Mouse (Mus musculus): ENCODE results near the gene Ranbp3. TPM values are rescaled to one million over a fixed set of nuclear protein-coding genes. Genes with fewer than 3 reads are reported as not detected.

Ranbp3 gene
- total and polyA plus RNA-seq, 3 experiments, result 77.9 to 86.0 (median 79.5) TPM

DNA sequence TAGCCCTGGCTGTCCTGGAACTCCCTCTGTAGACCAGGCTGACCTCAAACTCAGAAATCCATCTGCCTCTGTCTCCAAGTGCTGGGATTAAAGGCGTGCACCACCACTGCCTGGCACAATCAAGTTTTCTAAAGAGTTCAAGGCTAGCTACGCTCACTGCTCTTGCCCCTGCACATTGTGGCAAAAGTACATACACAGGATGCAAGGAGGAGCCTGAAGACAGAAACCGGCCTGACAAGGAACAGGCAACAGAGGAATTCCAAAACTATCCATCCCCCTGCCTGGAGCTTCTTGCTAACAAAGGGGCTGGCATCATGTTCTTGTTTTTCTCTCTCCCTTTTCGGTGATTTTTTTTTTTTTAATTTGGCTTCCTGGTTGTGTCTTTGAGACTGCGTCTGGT, 71.1 kb downstream of the Ranbp3 start:
- Histone ChIP-seq H3K9me3 (replicated peaks; ENCODE audit: low read length) (peaks cover 12% of the 10 kb centered on the region), H3K4me3 (replicated peaks in 1 of 3; ENCODE audit: low read depth in 2 of 3, low read length in 2 of 3, poor library complexity in 1 of 3) (no peak overlapping the region), H3K9ac (ENCODE audit: insufficient read depth, low read depth) (no peak overlapping the region), H3K27ac (ENCODE audit: insufficient read depth, low read depth) (no peak overlapping the region), H3K4me1 (ENCODE audit: control insufficient read depth in 1 of 2, insufficient read depth in 2 of 2) (0 out of 4 replicates have a peak, but pooled peaks cover 0 to 2% of the 10 kb centered on the region in 2 experiments), H3K79me2 (replicated peaks; ENCODE audit: control insufficient read depth, extremely low read depth, insufficient read depth, poor library complexity, severe bottlenecking) (no peaks in the 10 kb centered on the region), H3K4me2 (ENCODE audit: insufficient read depth, low read depth, poor library complexity, severe bottlenecking) (no peak overlapping the region), H3K36me3 (replicated peaks in 1 of 2; ENCODE audit: control insufficient read depth in 1 of 2, insufficient read depth in 1 of 2, low read length in 1 of 2) (no peaks in the 10 kb centered on the region), H3K27me3 (replicated peaks) (peaks cover 67% of the 10 kb centered on the region)
- no peak for TF ChIP-seq USF2 (conservative IDR thresholded peaks at IDR 0.05; ENCODE audit: low read depth, low read length)
- TF ChIP-seq MYC (IDR thresholded peaks at IDR 0.05; ENCODE audit: low read depth, low read length), result no peak
- no peak for TF ChIP-seq JUN (IDR thresholded peaks at IDR 0.05; ENCODE audit: insufficient read depth, low read depth, low read length)
- no peak for TF ChIP-seq MEF2A (IDR thresholded peaks at IDR 0.05; ENCODE audit: borderline replicate concordance, low read depth, low read length)
- TF ChIP-seq NELFE (IDR thresholded peaks at IDR 0.05; ENCODE audit: low read depth, low read length), result no peak
- TF ChIP-seq NRF1 (IDR thresholded peaks at IDR 0.05; ENCODE audit: low read depth, low read length), result no peak
- no peak for TF ChIP-seq IRF4 (IDR thresholded peaks at IDR 0.05; ENCODE audit: low read depth, low read length)
- no peak for TF ChIP-seq EP300 (IDR thresholded peaks at IDR 0.05; ENCODE audit: low read length)
- TF ChIP-seq ELF1 (IDR thresholded peaks at IDR 0.05; ENCODE audit: low read depth, low read length), result no peak
- no peak for TF ChIP-seq HCFC1 (IDR thresholded peaks at IDR 0.05; ENCODE audit: low read depth, low read length)
- no peak for TF ChIP-seq MAZ (IDR thresholded peaks at IDR 0.05; ENCODE audit: low read depth, low read length)
- TF ChIP-seq MAX (IDR thresholded peaks at IDR 0.05; ENCODE audit: low read length), result no peak
- TF ChIP-seq RCOR1 (conservative IDR thresholded peaks at IDR 0.05; ENCODE audit: low read depth, low read length), result no peak
- TF ChIP-seq PAX5 (IDR thresholded peaks at IDR 0.05; ENCODE audit: low read length), result no peak
- dilution Hi-C loops (cut with MboI; ENCODE audit: extremely low pct_ligation_motif_present, extremely low pct_unique_long_range_greater_than_20kb, low sequenced_read_pairs) (no loop called here), in situ Hi-C loops (cut with MboI; ENCODE audit: low pct_ligation_motif_present, low pct_unique_long_range_greater_than_20kb, low sequenced_read_pairs) (no loop called here)
- no peak for DNase-seq (ENCODE audit: extremely low read depth)

DNA sequence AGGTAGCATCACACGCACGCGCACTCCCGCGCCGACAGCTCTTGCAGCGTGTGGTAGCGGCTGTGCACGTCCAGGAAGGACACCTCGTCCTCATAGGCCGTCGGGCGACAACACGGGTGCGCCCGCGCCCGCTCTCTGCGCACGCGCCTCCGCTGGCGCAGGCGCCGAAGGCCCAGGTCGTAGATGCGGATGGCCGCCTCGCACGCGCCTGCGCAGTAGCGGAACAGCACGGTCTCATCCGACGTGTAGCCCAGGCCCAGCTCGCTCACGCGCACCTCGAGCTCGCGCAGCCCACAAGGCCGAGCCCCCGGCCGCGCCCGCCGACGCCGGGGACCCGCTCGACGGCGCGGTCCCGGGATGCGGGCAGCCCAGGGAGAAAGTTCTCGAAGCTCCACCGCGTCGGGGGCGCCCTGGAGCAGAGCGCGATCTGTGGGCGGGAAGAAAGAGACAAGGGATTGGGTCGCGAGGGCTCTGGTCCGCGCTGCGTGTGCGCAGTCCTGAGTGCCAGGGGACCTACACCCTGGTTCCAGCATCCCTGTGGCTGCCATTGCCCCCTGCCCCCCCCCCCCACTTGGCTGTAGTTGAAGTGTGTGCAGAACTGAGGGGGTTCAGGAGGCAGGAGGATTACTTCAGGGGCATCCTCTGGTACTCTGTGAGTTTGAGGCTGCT, 78.4 kb downstream of the Ranbp3 start:
- Histone ChIP-seq H3K79me2 (replicated peaks; ENCODE audit: control insufficient read depth, extremely low read depth, insufficient read depth, poor library complexity, severe bottlenecking) (no peaks in the 10 kb centered on the region), H3K9me3 (replicated peaks; ENCODE audit: low read length) (peaks cover 32% of the 10 kb centered on the region), H3K4me1 (ENCODE audit: control insufficient read depth in 1 of 2, insufficient read depth in 2 of 2) (no peaks in the 10 kb centered on the region), H3K27me3 (replicated peaks) (peaks cover 61% of the 10 kb centered on the region), H3K4me2 (ENCODE audit: insufficient read depth, low read depth, poor library complexity, severe bottlenecking) (no peak overlapping the region), H3K9ac (ENCODE audit: insufficient read depth, low read depth) (no peak overlapping the region), H3K36me3 (replicated peaks in 1 of 2; ENCODE audit: control insufficient read depth in 1 of 2, insufficient read depth in 1 of 2, low read length in 1 of 2) (no peaks in the 10 kb centered on the region), H3K27ac (ENCODE audit: insufficient read depth, low read depth) (no peak overlapping the region), H3K4me3 (replicated peaks in 1 of 3; ENCODE audit: low read depth in 2 of 3, low read length in 2 of 3, poor library complexity in 1 of 3) (no peak overlapping the region)
- dilution Hi-C loops (cut with MboI; ENCODE audit: extremely low pct_ligation_motif_present, extremely low pct_unique_long_range_greater_than_20kb, low sequenced_read_pairs), result no loop called here
- DNase-seq (ENCODE audit: extremely low read depth), result no peak
- no peak for TF ChIP-seq KAT2A (IDR thresholded peaks at IDR 0.05; ENCODE audit: insufficient replicate concordance, low read length)
- no peak for TF ChIP-seq ETS1 (conservative IDR thresholded peaks at IDR 0.05; ENCODE audit: low read depth, low read length)
- TF ChIP-seq MYC (IDR thresholded peaks at IDR 0.05; ENCODE audit: low read depth, low read length), result no peak
- TF ChIP-seq EP300 (IDR thresholded peaks at IDR 0.05; ENCODE audit: low read length), result no peak
- no peak for TF ChIP-seq CTCF (conservative IDR thresholded peaks at IDR 0.05 in 1 of 2, IDR thresholded peaks at IDR 0.05 in 1 of 2; ENCODE audit: low read depth in 2 of 2, low read length in 2 of 2)
- TF ChIP-seq MAZ (IDR thresholded peaks at IDR 0.05; ENCODE audit: low read depth, low read length), result no peak
- no peak for TF ChIP-seq JUND (conservative IDR thresholded peaks at IDR 0.05; ENCODE audit: low read depth, low read length)
- no peak for TF ChIP-seq USF2 (conservative IDR thresholded peaks at IDR 0.05; ENCODE audit: low read depth, low read length)
- TF ChIP-seq ZMIZ1 (IDR thresholded peaks at IDR 0.05; ENCODE audit: low read depth, low read length), result no peak
- TF ChIP-seq UBTF (IDR thresholded peaks at IDR 0.05; ENCODE audit: low read depth, low read length), result no peak
- no peak for TF ChIP-seq ELF1 (IDR thresholded peaks at IDR 0.05; ENCODE audit: low read depth, low read length)
- no peak for TF ChIP-seq SMC3 (IDR thresholded peaks at IDR 0.05; ENCODE audit: low read depth, low read length)
- no peak for TF ChIP-seq CHD1 (IDR thresholded peaks at IDR 0.05; ENCODE audit: low read depth, low read length)
- no peak for TF ChIP-seq RAD21 (IDR thresholded peaks at IDR 0.05; ENCODE audit: low read depth, low read length)
- in situ Hi-C loops (cut with MboI; ENCODE audit: low pct_ligation_motif_present, low pct_unique_long_range_greater_than_20kb, low sequenced_read_pairs), result no loop called here

Data from CH12.LX (cell line).